ENCODE assay signal across 8 mouse cellular contexts in the genomic region with DNA sequence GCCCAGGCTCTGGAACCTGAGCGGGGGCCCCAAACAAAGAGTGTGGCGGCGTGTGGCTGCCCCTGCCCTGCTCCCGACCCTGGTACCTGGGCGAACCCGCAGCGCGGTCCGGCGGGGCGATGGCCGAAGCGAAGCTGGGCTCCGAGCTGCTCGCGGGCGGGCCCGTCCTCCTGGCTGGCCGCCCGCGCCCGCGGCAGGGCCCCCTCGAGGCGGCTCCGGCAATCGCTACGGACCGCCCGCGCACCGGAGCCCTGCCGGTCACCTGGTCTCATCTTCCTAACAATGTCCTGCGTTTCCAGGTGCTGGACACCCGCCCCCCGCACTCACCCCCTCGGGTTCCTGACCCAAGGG. TPM values are rescaled to one million over a fixed set of nuclear protein-coding genes. Genes with fewer than 3 reads are reported as not detected.
DNase-seq lines count a peak whose midpoint lies in the region; ATAC-seq and TF ChIP-seq lines count a peak whose summit lies in the region.

TSS of gene Tns3 (minus strand) at position 143 of the 351 bp plus-strand sequence.

- peaks cover 46% of the 10 kb centered on the region for H3K79me2 ChIP-seq in myocyte (ENCODE audit: control insufficient read depth, insufficient read depth)

- H3K27ac ChIP-seq in heart, embryonic 12.5 days (ENCODE audit: poor library complexity, severe bottlenecking): peak within 1 kb of the TSS; percentile 76
- peak within 1 kb of the TSS; percentile 96 for H3K27ac ChIP-seq in kidney, embryonic 16.5 days (ENCODE audit: low read length)
- peak within 1 kb of the TSS; percentile 48; the same call in 1 of the 2 replicates for H3K27ac ChIP-seq in liver, embryonic 13.5 days

- H3K4me1 ChIP-seq in heart, embryonic 12.5 days (replicated peaks): peaks cover 21% of the 10 kb centered on the region
- peaks cover 37% of the 10 kb centered on the region for H3K4me1 ChIP-seq in kidney, embryonic 16.5 days (ENCODE audit: insufficient read depth, low read length)
- peaks cover 33% of the 10 kb centered on the region for H3K4me1 ChIP-seq in liver, embryonic 13.5 days (replicated peaks)

- WGBS in heart, embryonic 12.5 days: 1% methylated on average over 37 of the region's 37 CpGs
- under 1% methylated on average over 37 of the region's 37 CpGs for WGBS in kidney, embryonic 16.5 days
- under 1% methylated on average over 33 of the region's 37 CpGs for WGBS in liver, embryonic 13.5 days (ENCODE audit: insufficient replicate concordance)

- H3K27me3 ChIP-seq in heart, embryonic 12.5 days (replicated peaks): peaks cover 26% of the 10 kb centered on the region
- H3K27me3 ChIP-seq in kidney, embryonic 16.5 days (ENCODE audit: insufficient read depth, low read length): no peaks in the 10 kb centered on the region
- peaks cover 28% of the 10 kb centered on the region for H3K27me3 ChIP-seq in liver, embryonic 13.5 days
- no peaks in the 10 kb centered on the region for H3K27me3 ChIP-seq in myocyte (ENCODE audit: control insufficient read depth, insufficient read depth, insufficient read length)

- peak within 1 kb of the TSS; percentile 93 for H3K9ac ChIP-seq in heart, embryonic 12.5 days
- H3K9ac ChIP-seq in kidney, embryonic 16.5 days (replicated peaks; ENCODE audit: low read length): peak within 1 kb of the TSS; percentile 96
- peak within 1 kb of the TSS; percentile 77 for H3K9ac ChIP-seq in liver, embryonic 13.5 days

- 0 out of 2 replicates have a peak, but pooled peaks cover 3% of the 10 kb centered on the region for H3K36me3 ChIP-seq in heart, embryonic 12.5 days
- peaks cover 6% of the 10 kb centered on the region for H3K36me3 ChIP-seq in kidney, embryonic 16.5 days (ENCODE audit: insufficient read depth, low read length)
- no peaks in the 10 kb centered on the region for H3K36me3 ChIP-seq in liver, embryonic 13.5 days
- no peaks in the 10 kb centered on the region for H3K36me3 ChIP-seq in myocyte (ENCODE audit: control insufficient read depth, insufficient read depth)

- peak; percentile 61 for TF ChIP-seq POLR2A in myocyte (IDR thresholded peaks at IDR 0.05; ENCODE audit: insufficient read length, low read depth)

- peak; percentile 76 for ATAC-seq in heart, embryonic 12.5 days (ENCODE audit: insufficient number of reproducible peaks, low FRiP score)
- peak; percentile 79 for ATAC-seq in kidney, embryonic 16.5 days (ENCODE audit: low FRiP score, low TSS enrichment)
- ATAC-seq in liver, embryonic 13.5 days (ENCODE audit: low read depth): peak; percentile 68

- peak within 1 kb of the TSS; percentile 72 for H3ac ChIP-seq in myocyte (ENCODE audit: control insufficient read depth, insufficient read length)

- DNase-seq in spleen, adult 12 weeks (ENCODE audit: low spot score): peak; percentile 27
- DNase-seq in spleen, postnatal 4 days (ENCODE audit: low spot score in 2 of 2): no peak
- peak; percentile 82 for DNase-seq in embryo, embryonic 11 days
- DNase-seq in liver, embryonic 13.5 days: no peak
- DNase-seq in MN1 (ENCODE audit: low spot score): no peak

- peak within 1 kb of the TSS; percentile 95 for H3K4me2 ChIP-seq in heart, embryonic 12.5 days
- H3K4me2 ChIP-seq in kidney, embryonic 16.5 days (replicated peaks; ENCODE audit: low read depth, low read length): peak within 1 kb of the TSS; percentile 87
- peak within 1 kb of the TSS; percentile 82 for H3K4me2 ChIP-seq in liver, embryonic 13.5 days
- H3K4me2 ChIP-seq in myocyte (ENCODE audit: low read depth): peak within 1 kb of the TSS; percentile 71

- peaks cover 4% of the 10 kb centered on the region; the same call in 1 of the 2 replicates for H3K9me3 ChIP-seq in heart, embryonic 12.5 days (replicated peaks)
- no peaks in the 10 kb centered on the region; the same call in 1 of the 2 replicates for H3K9me3 ChIP-seq in kidney, embryonic 16.5 days (ENCODE audit: low read length)
- H3K9me3 ChIP-seq in liver, embryonic 13.5 days (replicated peaks): no peaks in the 10 kb centered on the region

- peak within 1 kb of the TSS; percentile 89 for H3K4me3 ChIP-seq in heart, embryonic 12.5 days
- H3K4me3 ChIP-seq in kidney, embryonic 16.5 days (ENCODE audit: low read length): peak within 1 kb of the TSS; percentile 78
- H3K4me3 ChIP-seq in liver, embryonic 13.5 days (replicated peaks): peak within 1 kb of the TSS; percentile 66
- H3K4me3 ChIP-seq in myocyte: peak within 1 kb of the TSS; percentile 82

TF ChIP-seq in myocyte, 11 proteins besides CTCF, POLR2A, EP300 and RAD21:
- TF ChIP-seq USF1 (IDR thresholded peaks at IDR 0.05; ENCODE audit: low read depth) (no peak), POLR2AphosphoS2 (IDR thresholded peaks at IDR 0.05; ENCODE audit: insufficient read length, low read depth) (no peak), E2F4 (IDR thresholded peaks at IDR 0.05; ENCODE audit: insufficient read depth) (no peak), TCF3 (IDR thresholded peaks at IDR 0.05; ENCODE audit: insufficient read length, low read depth) (no peak), TCF12 (IDR thresholded peaks at IDR 0.05; ENCODE audit: insufficient read depth, poor library complexity, severe bottlenecking) (no peak), CEBPB (IDR thresholded peaks at IDR 0.05; ENCODE audit: insufficient read depth, poor library complexity, severe bottlenecking) (no peak), MAX (IDR thresholded peaks at IDR 0.05; ENCODE audit: low read depth) (no peak), REST (IDR thresholded peaks at IDR 0.05; ENCODE audit: insufficient read depth, insufficient read length) (no peak), MYOG (IDR thresholded peaks at IDR 0.05; ENCODE audit: control insufficient read depth in 1 of 3, insufficient read depth in 1 of 3, insufficient read length in 2 of 3, low read depth in 2 of 3) (no peak), MYOD1 (IDR thresholded peaks at IDR 0.05; ENCODE audit: control insufficient read depth in 1 of 3, insufficient read length in 2 of 3, low read depth in 2 of 3) (no peak), SRF (IDR thresholded peaks at IDR 0.05; ENCODE audit: control insufficient read depth, insufficient read length, low read depth) (no peak)

RNA-seq across cellular contexts. Expression of gene Tns3, which starts in this region (rescaled TPM):
- 16.7 and 17.6 TPM in 2 replicates for polyA plus RNA-seq in heart, embryonic 12.5 days (2016; fragmentation: Nextera tagmentation; extraction: Ambion mirVana)
- 31.5 and 32.7 TPM in 2 replicates for polyA plus RNA-seq in kidney, embryonic 16.5 days (2015; fragmentation: Nextera tagmentation; extraction: Ambion mirVana)
- polyA plus RNA-seq in liver, embryonic 13.5 days (2015; fragmentation: Nextera tagmentation; extraction: Ambion mirVana): 2.8 and 3.2 TPM in 2 replicates
- polyA plus RNA-seq in myocyte (2012; fragmentation: generic; extraction: Trizol): 23.4 TPM

Comparison
In these comparisons a context has a peak if more than half of its experiments do, and no peak if none do; other contexts are left out.
1. DNase-seq: peak in spleen, adult 12 weeks (single experiment) and embryo, embryonic 11 days (single experiment); none in spleen, postnatal 4 days (0 of 2), liver, embryonic 13.5 days (single experiment) and MN1 (single experiment).
2. Peak in every context shown above with its lines, with median percentiles within 50 percentile points of each other: ATAC-seq, H3K27ac ChIP-seq, H3K4me2 ChIP-seq, H3K4me3 ChIP-seq and H3K9ac ChIP-seq.